Mouse (Mus musculus) embryonic fibroblast, embryonic 13.5 days (primary cell): ENCODE results near the gene Zfp821.

Experiments used
- CTCF ChIP-seq: IDR thresholded peaks from 2 replicates; pipeline ENCODE4 v1.5.1; 2011; ENCODE audit warnings: mild to moderate bottlenecking, control low read depth, low read length, moderate library complexity, borderline replicate concordance; ENCODE audit not compliant: insufficient read depth
- POLR2A ChIP-seq: IDR thresholded peaks from 2 replicates; pipeline ENCODE4 v1.6.1; 2011; ENCODE audit warnings: low read depth, mild to moderate bottlenecking, control low read depth, low read length, moderate library complexity

DNA sequence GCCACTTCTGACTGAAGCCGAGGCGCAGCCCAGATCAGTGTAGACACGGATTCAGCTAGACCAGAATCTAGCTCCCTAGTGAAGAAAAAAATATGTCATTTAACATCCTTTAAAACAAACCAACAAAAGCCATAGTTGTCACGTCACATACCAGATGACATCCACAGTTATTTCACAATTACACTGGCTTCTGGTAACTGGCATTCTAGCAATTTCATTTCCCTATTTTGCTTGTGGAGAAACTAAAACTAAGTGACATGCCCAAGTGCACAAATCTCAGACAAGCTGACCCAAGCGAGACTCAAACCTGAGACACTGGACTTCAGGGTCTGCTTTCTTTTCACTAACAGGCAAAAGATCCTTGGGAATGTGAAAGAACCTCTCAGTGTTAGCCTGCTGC, 23.2 kb upstream of the Zfp821 start:
- no peak for TF ChIP-seq POLR2A
- TF ChIP-seq CTCF, result no peak
